Mouse (Mus musculus) heart, embryonic 10.5 days (tissue): ENCODE measurements at regions not wholly inside any gene's neighbourhood (a gene's known extent, or its start where the extent isn't known, plus 50 kb on each side); places are given as distances from the start of the nearest gene placed in this dataset.

ENCODE experiments used
- DNase-seq: peaks from one replicate; pipeline ENCODE4 v3.0.0-alpha.2; 2017; ENCODE audit warnings: low spot score
- H3K27ac ChIP-seq: fragments of 300-500 bp; sonication (generic); 2 replicates; pipeline ENCODE4 v1.5.1; 2016; ENCODE audit warnings: mild to moderate bottlenecking
- H3K27me3 ChIP-seq: fragments of 300-500 bp; sonication (generic); 2 replicates; pipeline ENCODE4 v1.6.1; 2016; ENCODE audit warnings: mild to moderate bottlenecking; ENCODE audit not compliant: poor library complexity, insufficient read depth, severe bottlenecking
- H3K36me3 ChIP-seq: fragments of 300-500 bp; sonication (generic); 2 replicates; pipeline ENCODE4 v1.6.1; 2016; ENCODE audit warnings: mild to moderate bottlenecking, moderate library complexity
- H3K4me1 ChIP-seq: fragments of 300-500 bp; sonication (generic); 2 replicates; pipeline ENCODE4 v1.6.1; 2016; ENCODE audit warnings: mild to moderate bottlenecking
- H3K4me3 ChIP-seq: fragments of 300-500 bp; sonication (generic); 2 replicates; pipeline ENCODE4 v1.5.1; 2016; ENCODE audit warnings: mild to moderate bottlenecking, moderate library complexity
- H3K9me3 ChIP-seq: fragments of 300-500 bp; sonication (generic); 2 replicates; pipeline ENCODE4 v1.6.1; 2016; ENCODE audit warnings: mild to moderate bottlenecking, moderate library complexity
- WGBS: fragments of 180-500 bp; shearing (Covaris S2); methylation state at CpG from one replicate; pipeline ENCODE4 v1.1.7; 2016; 5-methylcytosine and 5-hydroxymethylcytosine counted together

DNA sequence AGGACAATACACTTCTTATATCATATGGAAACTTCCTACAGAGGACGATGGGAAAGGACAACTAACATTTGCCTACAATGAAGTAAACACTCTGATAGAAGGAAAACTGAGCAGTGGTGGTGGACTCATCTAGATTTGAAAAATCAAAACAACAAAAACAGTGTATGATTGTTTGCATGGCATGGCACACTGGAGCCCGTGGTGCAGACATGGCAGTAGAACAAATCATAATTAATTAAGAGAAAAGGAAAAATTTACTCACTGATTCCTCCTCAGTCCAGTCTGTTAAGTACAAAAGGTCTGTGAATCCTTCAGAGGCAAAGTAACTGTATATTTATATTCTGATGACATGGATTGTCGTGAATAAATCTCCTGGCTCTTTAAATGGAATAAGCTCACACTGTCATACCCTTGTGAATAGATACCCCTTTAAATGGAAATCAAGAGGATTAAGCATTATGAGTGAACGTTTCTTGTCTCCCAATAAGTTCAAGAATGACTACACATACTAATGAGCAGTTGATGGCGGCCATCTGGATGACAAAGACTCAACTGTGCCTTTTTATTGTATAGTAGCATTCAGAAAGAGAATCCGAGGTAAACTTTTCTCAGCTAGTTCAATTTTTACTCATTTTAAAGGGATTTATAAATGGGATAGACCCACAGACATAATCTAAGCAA, 511.1 kb downstream of the Arl4a start:
- WGBS = 76% methylated on average over 6 of the region's 6 CpGs
- H3K4me1 ChIP-seq = no peaks in the 10 kb centered on the region
- no peaks in the 10 kb centered on the region for H3K27me3 ChIP-seq
- H3K9me3 ChIP-seq = no peaks in the 10 kb centered on the region
- no peaks in the 10 kb centered on the region for H3K36me3 ChIP-seq
- no peak overlapping the region for H3K27ac ChIP-seq
- no peak overlapping the region for H3K4me3 ChIP-seq
- DNase-seq = no peak

- H3K4me1 ChIP-seq = no peaks in the 10 kb centered on the region
- no peaks in the 10 kb centered on the region for H3K36me3 ChIP-seq
- no peak overlapping the region for H3K4me3 ChIP-seq
- WGBS = 74% methylated on average over 4 of the region's 4 CpGs
- H3K9me3 ChIP-seq = no peaks in the 10 kb centered on the region
- DNase-seq = no peak
- H3K27me3 ChIP-seq = no peaks in the 10 kb centered on the region
- H3K27ac ChIP-seq = no peak overlapping the region
Observed at GRCm38 (mm10) chr12:39515690-39516089, 522.1 kb downstream of the Arl4a start.

GRCm38 (mm10) chr12:39510855-39511254, 527.0 kb downstream of the Arl4a start:
- Histone ChIP-seq H3K9me3 (no peaks in the 10 kb centered on the region), H3K36me3 (no peaks in the 10 kb centered on the region), H3K27ac (no peak overlapping the region), H3K4me3 (no peak overlapping the region), H3K27me3 (no peaks in the 10 kb centered on the region), H3K4me1 (no peaks in the 10 kb centered on the region)
- 80% methylated on average over 5 of the region's 5 CpGs for WGBS
- DNase-seq = no peak

GRCm38 (mm10) chr12:39510073-39510812, 527.6 kb downstream of the Arl4a start:
- Histone ChIP-seq H3K36me3 (no peaks in the 10 kb centered on the region), H3K27ac (no peak overlapping the region), H3K9me3 (no peaks in the 10 kb centered on the region), H3K27me3 (no peaks in the 10 kb centered on the region), H3K4me3 (peak overlapping the region; percentile 15; the same call in 1 of the 2 replicates), H3K4me1 (no peaks in the 10 kb centered on the region)
- WGBS = 24% methylated on average over 13 of the region's 13 CpGs
- DNase-seq = no peak

- H3K4me1 ChIP-seq = no peaks in the 10 kb centered on the region
- no peaks in the 10 kb centered on the region for H3K9me3 ChIP-seq
- H3K4me3 ChIP-seq = no peak overlapping the region
- H3K27ac ChIP-seq = no peak overlapping the region
- no peaks in the 10 kb centered on the region for H3K27me3 ChIP-seq
- WGBS = 40% methylated on average over 2 of the region's 2 CpGs
- no peaks in the 10 kb centered on the region for H3K36me3 ChIP-seq
- no peak for DNase-seq
Observed at GRCm38 (mm10) chr12:39496203-39496602, 541.6 kb downstream of the Arl4a start.

DNA sequence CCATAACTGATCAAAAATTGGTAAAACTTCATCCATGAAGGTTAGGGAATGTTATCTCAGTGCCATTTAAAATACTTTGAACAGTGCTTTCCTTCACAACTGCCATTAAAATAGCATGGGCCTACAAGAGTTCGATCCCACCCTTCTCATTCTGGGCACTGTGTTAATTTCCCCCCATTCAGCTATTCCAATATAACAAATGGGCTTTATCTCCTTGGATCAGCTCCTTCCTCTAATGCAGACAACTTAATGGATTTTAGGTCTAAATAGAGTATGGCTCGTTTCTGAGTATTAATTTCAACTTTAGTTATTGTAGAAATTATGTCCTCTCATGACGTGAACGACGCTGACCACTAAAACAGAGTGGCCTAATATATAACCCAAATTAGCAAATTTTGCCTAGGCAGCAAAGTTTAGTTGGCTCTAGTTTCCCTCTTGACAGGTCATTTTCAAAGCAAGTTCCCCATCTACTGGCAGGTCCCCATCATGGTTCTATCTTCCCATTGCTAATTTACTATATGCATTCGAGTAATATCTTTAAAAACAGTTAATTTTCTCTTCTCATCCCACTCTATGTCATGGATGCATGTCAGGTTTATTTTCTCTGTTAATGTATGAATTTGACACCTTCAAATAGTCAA, 544.1 kb downstream of the Arl4a start:
- 82% methylated on average over 6 of the region's 6 CpGs for WGBS
- Histone ChIP-seq H3K27me3 (no peaks in the 10 kb centered on the region), H3K4me3 (no peak overlapping the region), H3K9me3 (no peaks in the 10 kb centered on the region), H3K36me3 (no peaks in the 10 kb centered on the region), H3K4me1 (no peaks in the 10 kb centered on the region), H3K27ac (no peak overlapping the region)
- DNase-seq = no peak

- 81% methylated on average over 8 of the region's 8 CpGs for WGBS
- H3K9me3 ChIP-seq = no peaks in the 10 kb centered on the region
- no peak for DNase-seq
- no peak overlapping the region for H3K27ac ChIP-seq
- no peaks in the 10 kb centered on the region for H3K4me1 ChIP-seq
- H3K4me3 ChIP-seq = no peak overlapping the region
- H3K36me3 ChIP-seq = no peaks in the 10 kb centered on the region
- no peaks in the 10 kb centered on the region for H3K27me3 ChIP-seq
Observed at GRCm38 (mm10) chr12:39493114-39493513, 544.7 kb downstream of the Arl4a start.

DNA sequence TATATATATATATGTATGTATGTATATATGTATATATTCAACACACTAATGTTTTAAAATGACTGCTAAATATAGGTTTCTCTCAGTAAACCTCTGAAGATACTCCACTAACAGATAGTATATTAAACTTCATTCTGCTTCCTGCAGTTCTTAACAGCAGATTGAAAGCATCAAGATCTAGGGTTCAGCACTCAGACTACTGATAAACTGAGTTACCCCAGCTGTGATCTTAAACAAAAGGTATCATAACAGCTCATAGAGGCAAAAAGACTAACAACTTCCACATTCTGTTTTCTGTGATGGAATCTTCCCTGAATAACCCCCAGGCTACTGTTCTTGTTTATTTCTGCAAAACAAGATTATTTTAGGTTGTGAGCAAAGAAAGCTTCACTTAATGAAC, 564.8 kb downstream of the Arl4a start:
- Histone ChIP-seq H3K4me1 (no peaks in the 10 kb centered on the region), H3K9me3 (no peaks in the 10 kb centered on the region), H3K27ac (no peak overlapping the region), H3K27me3 (no peaks in the 10 kb centered on the region), H3K4me3 (no peak overlapping the region), H3K36me3 (no peaks in the 10 kb centered on the region)
- no peak for DNase-seq
